Mouse (Mus musculus): ENCODE measurements around the gene Vmn1r221. TPM values are rescaled to one million over a fixed set of nuclear protein-coding genes. Genes with fewer than 3 reads are reported as not detected.
"Not testable (repeated sequence)": the region's sequence is repeated elsewhere in the genome, so short reads cannot be mapped to it uniquely, and the experiment has no call there.

The Vmn1r221 gene
- polyA plus RNA-seq (2015; fragmentation: Nextera tagmentation; extraction: Ambion mirVana) = not detected in 2 replicates

DNA sequence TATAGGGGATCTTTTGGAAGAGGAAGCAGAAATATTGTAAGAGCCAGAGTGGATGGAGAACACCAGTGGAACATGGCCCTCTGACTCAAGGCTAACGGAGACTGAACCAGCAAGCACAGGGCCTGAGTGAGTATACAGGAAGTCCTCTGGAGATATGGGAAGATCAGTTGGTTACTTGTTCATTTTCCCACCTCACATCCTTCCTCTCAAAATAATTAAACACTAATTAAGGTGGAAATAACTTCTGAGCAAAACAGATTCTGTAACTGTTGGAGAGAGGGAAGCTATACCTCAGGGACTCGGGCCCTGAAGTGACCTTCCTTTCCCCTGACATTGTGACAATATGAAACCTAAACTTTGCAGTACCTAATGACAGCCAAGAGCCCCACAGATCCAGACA, at the start of gene Vmn1r221:
Vmn1r221 (plus strand) TSS at position 301 of the 400 bp plus-strand sequence.
- H3K36me3 ChIP-seq; H3K9me3 ChIP-seq (replicated peaks); H3K27ac ChIP-seq; H3K27me3 ChIP-seq; ATAC-seq (replicated peaks; ENCODE audit: low FRiP score); H3K4me3 ChIP-seq (replicated peaks); H3K4me2 ChIP-seq; H3K4me1 ChIP-seq; H3K9ac ChIP-seq: not testable (repeated sequence)
- 89% methylated on average over 2 of the region's 2 CpGs for WGBS

DNA sequence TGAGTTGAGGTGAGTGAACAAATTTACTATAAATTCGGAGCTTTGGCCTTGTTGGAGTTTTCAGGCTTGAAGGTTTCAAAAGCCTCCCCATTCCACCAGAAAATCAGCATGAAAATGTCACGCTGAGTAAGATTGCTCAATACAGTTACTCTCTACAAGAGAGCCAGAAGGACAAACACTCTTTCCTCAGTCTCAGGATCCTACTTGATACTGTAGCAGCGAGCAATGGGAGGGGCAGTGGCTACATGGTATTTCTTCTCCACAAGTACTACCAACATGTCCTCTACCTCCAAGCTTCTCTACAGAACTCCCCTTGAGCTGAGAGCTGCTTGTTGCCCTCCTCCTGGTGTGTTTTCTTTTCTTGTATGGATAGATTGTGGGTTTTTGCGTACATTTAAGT, 47.5 kb upstream of the Vmn1r221 start:
- H3K27me3 ChIP-seq; H3K4me1 ChIP-seq; H3K4me2 ChIP-seq; ATAC-seq (replicated peaks; ENCODE audit: low FRiP score); H3K36me3 ChIP-seq; H3K9ac ChIP-seq; H3K27ac ChIP-seq; H3K9me3 ChIP-seq (replicated peaks); H3K4me3 ChIP-seq (replicated peaks): not testable (repeated sequence)
- 89% methylated on average over 4 of the region's 4 CpGs for WGBS

DNA sequence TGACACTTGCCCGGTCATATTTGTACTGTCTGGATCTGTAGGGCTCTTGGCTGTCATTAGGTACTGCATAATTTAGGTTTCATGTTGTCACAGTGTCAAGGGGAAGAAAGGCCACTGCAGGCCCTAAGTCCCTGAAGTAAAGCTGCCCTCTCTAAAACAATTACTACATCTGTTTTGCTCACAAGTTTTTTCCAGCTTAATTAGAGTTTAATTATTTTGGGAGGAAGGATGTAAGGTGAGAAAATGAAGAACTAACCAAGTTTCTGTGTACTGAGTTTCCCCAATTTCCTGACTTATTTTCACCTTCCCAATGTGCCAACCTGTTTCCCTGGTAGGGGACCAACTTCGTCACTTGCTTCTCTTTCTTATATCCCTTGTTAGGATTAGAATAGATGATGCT, 26.1 kb upstream of the Vmn1r221 start, which contains the start of gene Vmn1r220:
Vmn1r220 (minus strand) TSS at position 101 of the 400 bp plus-strand sequence.
- Histone ChIP-seq H3K9me3 (replicated peaks) (no peaks in the 10 kb centered on the region), H3K4me3 (replicated peaks) (no peak within 1 kb of the TSS), H3K27ac (no peak within 1 kb of the TSS), H3K4me1 (no peaks in the 10 kb centered on the region), H3K36me3 (no peaks in the 10 kb centered on the region), H3K27me3 (no peaks in the 10 kb centered on the region), H3K9ac (no peak within 1 kb of the TSS), H3K4me2 (no peak within 1 kb of the TSS)
- no peak for ATAC-seq (replicated peaks; ENCODE audit: low FRiP score)
- WGBS = 89% methylated on average over 2 of the region's 2 CpGs

DNA sequence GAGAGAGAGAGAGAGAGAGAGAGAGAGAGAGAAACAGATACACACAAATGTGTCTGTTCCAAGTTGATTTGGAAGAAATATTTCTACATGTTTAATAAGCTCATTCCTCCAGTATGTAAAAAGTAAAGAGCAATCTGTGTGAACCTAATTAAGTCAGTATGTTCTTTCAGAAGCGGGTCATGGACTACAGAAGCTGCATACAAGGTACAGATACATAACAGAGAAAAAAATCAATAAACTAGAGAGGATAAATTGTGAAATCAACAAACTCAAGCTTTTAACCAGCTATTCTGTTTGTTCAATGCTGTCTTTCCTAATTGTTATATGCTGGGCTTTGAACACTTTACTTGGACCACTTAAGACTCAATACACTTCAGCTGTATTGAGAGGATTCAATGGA, 10.0 kb upstream of the Vmn1r221 start:
- not testable (repeated sequence) for H3K27me3 ChIP-seq; H3K9me3 ChIP-seq (replicated peaks); ATAC-seq (replicated peaks; ENCODE audit: low FRiP score); H3K4me1 ChIP-seq; H3K4me2 ChIP-seq; H3K36me3 ChIP-seq; H3K27ac ChIP-seq; H3K4me3 ChIP-seq (replicated peaks); H3K9ac ChIP-seq
- WGBS = 81% methylated on average over 1 of the region's 1 CpGs

DNA sequence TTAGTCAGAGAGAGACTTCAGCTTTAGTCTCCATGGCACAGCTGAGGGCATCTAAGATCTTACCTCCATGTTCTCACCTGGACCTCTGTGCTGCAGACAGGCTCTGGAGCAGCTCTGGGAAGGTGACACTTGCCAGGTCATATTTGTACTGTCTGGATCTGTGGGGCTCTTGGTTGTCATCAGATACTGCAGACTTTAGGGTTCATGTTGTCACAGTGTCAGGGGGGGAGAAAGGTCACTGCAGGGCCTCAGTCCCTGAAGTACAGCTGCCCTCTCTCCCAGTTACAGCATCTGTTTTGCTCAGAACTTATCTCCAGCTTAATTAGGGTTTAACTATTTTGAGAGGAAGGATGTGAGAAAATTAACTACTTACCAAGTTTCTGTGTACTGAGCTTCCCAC, 21.9 kb downstream of the Vmn1r221 start, which contains the start of gene Vmn1r222:
Vmn1r222 (minus strand) TSS at position 101 of the 400 bp plus-strand sequence.
- H3K27me3 ChIP-seq; H3K36me3 ChIP-seq; H3K4me3 ChIP-seq (replicated peaks); ATAC-seq (replicated peaks; ENCODE audit: low FRiP score); H3K4me1 ChIP-seq; H3K9ac ChIP-seq; H3K27ac ChIP-seq; H3K9me3 ChIP-seq (replicated peaks); H3K4me2 ChIP-seq: not testable (repeated sequence)

DNA sequence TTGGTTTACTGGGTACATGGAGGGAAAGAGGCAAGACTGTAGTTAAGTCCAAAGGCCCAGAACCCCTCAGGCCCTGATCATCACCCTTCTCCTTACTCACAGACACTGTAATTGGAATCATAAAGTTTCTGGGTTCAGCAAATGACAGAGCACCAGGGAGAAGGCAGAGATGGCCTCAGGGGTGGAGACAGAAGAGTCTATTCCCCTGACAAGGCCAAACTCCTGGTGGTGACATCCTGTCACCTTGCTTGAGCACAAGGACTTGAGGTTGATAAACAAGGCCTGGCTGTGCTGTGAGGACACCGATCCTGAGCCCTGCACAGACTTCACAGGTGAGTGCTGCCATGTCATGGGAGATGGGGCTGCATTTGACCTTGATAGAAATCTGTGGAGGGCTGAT, 32.9 kb downstream of the Vmn1r221 start, which contains the start of gene Vmn1r223:
Vmn1r223 (plus strand) TSS at position 301 of the 400 bp plus-strand sequence.
- not testable (repeated sequence) for H3K4me1 ChIP-seq; H3K27me3 ChIP-seq; H3K9ac ChIP-seq; H3K36me3 ChIP-seq; H3K4me3 ChIP-seq (replicated peaks); ATAC-seq (replicated peaks; ENCODE audit: low FRiP score); H3K27ac ChIP-seq; H3K4me2 ChIP-seq; H3K9me3 ChIP-seq (replicated peaks)
- WGBS = 74% methylated on average over 1 of the region's 1 CpGs

DNA sequence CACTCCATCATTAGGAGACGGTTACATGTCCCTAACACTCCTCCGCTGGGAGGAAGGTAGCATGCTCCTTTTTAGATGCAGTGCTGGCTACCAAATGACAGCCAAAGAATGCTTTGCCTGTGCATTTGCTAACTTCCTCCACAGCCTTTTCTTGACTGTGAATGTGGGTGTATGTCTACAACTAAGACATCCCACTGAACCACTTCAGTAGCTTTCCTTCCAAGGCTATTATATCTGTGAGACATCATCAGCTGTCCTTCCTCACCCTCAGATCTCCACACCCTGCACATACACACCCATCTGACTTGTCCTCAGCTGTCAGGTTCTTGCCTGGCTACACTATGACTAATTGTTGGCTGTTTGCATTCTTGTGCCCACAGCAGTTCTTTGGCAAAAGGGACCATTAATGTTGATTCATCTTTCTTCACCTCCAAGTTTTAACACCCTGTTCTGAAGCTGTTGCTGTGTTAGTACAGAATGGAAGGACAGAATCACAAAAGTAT, 44.7 kb downstream of the Vmn1r221 start:
- Histone ChIP-seq H3K4me1 (no peaks in the 10 kb centered on the region), H3K36me3 (no peaks in the 10 kb centered on the region), H3K4me3 (replicated peaks) (no peak overlapping the region), H3K27ac (no peak overlapping the region), H3K4me2 (no peak overlapping the region), H3K9ac (no peak overlapping the region), H3K9me3 (replicated peaks) (no peaks in the 10 kb centered on the region), H3K27me3 (no peaks in the 10 kb centered on the region)
- 72% methylated on average over 2 of the region's 2 CpGs for WGBS
- ATAC-seq (replicated peaks; ENCODE audit: low FRiP score) = no peak

DNA sequence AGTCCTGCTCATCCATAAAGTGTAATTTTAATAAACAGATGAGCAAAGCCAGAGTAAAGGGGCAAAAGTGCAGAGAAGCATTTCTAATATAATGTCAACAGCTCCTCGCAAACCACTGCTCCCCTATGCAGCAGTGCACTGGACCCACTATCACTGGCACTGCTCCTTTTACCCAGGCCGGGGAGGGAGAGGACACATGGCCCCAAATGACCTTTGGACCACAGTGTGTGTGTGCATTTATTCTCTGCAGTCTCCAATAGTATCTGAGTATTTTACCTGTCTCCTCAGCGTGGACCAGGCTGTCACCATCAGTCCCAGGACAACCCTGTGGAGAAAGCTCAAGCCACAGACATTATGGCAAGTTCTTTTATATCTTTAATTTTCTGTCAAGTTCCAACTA, 54.7 kb downstream of the Vmn1r221 start:
- not testable (repeated sequence) for H3K4me1 ChIP-seq; H3K9me3 ChIP-seq (replicated peaks); H3K27me3 ChIP-seq; H3K27ac ChIP-seq; H3K4me2 ChIP-seq; H3K36me3 ChIP-seq; H3K4me3 ChIP-seq (replicated peaks); H3K9ac ChIP-seq; ATAC-seq (replicated peaks; ENCODE audit: low FRiP score)
- WGBS = 88% methylated on average over 3 of the region's 3 CpGs

DNA sequence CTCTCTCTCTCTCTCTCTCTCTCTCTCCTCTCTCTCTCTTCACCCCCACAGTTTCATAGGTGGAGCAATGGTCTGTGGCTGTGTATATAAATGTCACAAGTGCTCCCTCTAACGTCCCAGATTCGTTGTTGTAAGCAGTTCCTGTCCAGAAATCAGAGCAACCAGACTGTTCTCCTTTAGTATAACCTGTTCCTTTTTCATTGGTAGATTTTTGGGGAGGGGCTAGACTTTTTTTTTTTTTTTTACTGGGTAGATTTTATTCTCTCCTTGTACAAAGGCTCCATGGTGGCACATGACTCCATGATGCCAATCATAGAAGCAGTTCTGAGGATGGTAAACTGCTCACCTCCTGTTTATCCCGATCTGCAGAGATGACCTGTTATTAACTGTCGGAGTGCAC, 55.2 kb downstream of the Vmn1r221 start:
- not testable (repeated sequence) for ATAC-seq (replicated peaks; ENCODE audit: low FRiP score); H3K4me2 ChIP-seq; H3K4me3 ChIP-seq (replicated peaks)

DNA sequence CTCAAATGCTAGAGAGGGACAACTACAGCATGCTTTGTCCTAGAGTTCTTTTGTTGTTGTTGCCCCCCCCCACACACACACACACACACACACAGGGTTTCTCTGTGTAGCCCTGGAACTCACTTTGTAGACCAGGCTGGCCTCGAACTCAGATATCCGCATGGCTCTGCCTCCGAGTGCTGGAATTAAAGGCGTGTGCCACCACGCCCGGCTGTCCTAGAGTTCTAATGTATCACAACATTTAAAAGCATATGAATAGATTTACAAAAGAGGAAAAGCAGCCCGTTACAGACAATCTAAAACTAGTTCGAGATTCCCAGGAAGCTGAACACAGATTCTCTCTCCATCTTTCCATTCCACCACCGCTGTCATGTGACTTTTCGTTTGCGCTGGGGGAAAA, 55.8 kb downstream of the Vmn1r221 start:
- Histone ChIP-seq H3K27ac (no peak overlapping the region), H3K9me3 (replicated peaks) (no peaks in the 10 kb centered on the region), H3K4me2 (peak overlapping the region; percentile 56), H3K27me3 (0 out of 2 replicates have a peak, but pooled peaks cover 6% of the 10 kb centered on the region), H3K36me3 (no peaks in the 10 kb centered on the region), H3K4me3 (replicated peaks) (peak overlapping the region; percentile 35), H3K4me1 (peaks cover 10% of the 10 kb centered on the region), H3K9ac (no peak overlapping the region)
- ATAC-seq (replicated peaks; ENCODE audit: low FRiP score) = no peak
- WGBS = 31% methylated on average over 11 of the region's 11 CpGs

More for the DNA sequence above, 55.2 kb downstream of the Vmn1r221 start:
- H3K27ac ChIP-seq; H3K27me3 ChIP-seq; H3K4me1 ChIP-seq; H3K9me3 ChIP-seq (replicated peaks); H3K36me3 ChIP-seq; H3K9ac ChIP-seq: not testable (repeated sequence)
- 43% methylated on average over 4 of the region's 4 CpGs for WGBS

DNA sequence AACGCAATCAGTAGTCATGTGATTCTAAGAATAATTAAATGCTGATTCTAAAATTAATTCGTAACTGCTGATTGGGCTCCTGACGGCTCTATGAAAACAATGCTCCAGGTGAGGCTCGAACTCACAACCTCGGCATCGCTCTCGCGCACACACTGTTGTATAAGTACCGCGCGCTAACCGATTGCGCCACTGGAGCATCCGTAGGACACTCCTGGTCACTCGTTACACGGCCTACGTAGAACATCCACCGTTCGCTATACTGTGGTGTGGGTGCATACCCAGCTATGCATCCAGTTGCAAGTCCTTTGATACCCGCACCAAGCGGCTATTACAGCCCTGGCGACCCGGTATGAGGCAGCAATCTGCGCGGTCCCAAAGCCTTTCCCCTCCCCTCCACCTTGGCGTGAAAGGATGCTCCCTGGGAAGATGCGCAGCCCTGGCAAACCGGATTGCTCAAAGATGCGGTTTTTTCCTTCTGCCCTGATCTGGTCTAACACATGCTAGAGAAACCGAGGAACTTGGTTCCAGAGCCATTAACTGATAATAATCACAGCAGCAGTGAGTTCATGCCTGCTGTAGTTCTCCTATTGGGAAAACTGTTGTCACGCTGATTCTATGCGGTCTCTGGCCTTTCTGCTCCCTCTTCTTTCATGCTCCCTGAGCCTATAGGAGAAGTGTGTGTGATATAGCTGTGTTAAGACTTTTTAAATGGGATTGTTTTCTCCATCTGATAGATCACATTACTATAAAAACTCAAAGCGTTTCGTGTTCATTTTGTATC, 56.6 kb downstream of the Vmn1r221 start:
- peak overlapping the region; percentile 35 for H3K4me3 ChIP-seq (replicated peaks)

More for the DNA sequence above, 56.6 kb downstream of the Vmn1r221 start:
- Histone ChIP-seq H3K9ac (no peak overlapping the region), H3K36me3 (no peaks in the 10 kb centered on the region), H3K27ac (no peak overlapping the region), H3K4me1 (peaks cover 10% of the 10 kb centered on the region), H3K27me3 (0 out of 2 replicates have a peak, but pooled peaks cover 6% of the 10 kb centered on the region), H3K4me2 (peak overlapping the region; percentile 56), H3K9me3 (replicated peaks) (no peaks in the 10 kb centered on the region)
- ATAC-seq (replicated peaks; ENCODE audit: low FRiP score) = peak; percentile 87
- 2% methylated on average over 34 of the region's 34 CpGs for WGBS

All from kidney, embryonic 15.5 days (tissue).